Mouse (Mus musculus) limb, embryonic 14.5 days (tissue): ENCODE data around the gene Olfr361. TPM values are rescaled to one million over a fixed set of nuclear protein-coding genes. Genes with fewer than 3 reads are reported as not detected.
"Not testable (repeated sequence)": the region's sequence is repeated elsewhere in the genome, so short reads cannot be mapped to it uniquely, and the experiment has no call there.

Experiments used
- ATAC-seq: fragments of 200-750 bp; cut with Nextera tagmentation; 2 replicates; pipeline ENCODE4 v1.8.0; 2017; ENCODE audit warnings: low read depth, moderate number of reproducible peaks, moderate TSS enrichment; ENCODE audit not compliant: low FRiP score
- DNase-seq: peaks from one replicate; pipeline ENCODE4 v3.0.0-alpha.2; 2015; ENCODE audit warnings: low spot score
- H3K27ac ChIP-seq: fragments of 300-500 bp; sonication (generic); replicated peaks from 2 replicates; pipeline ENCODE4 v1.5.1; 2014; ENCODE audit warnings: low read depth, mild to moderate bottlenecking, low read length, moderate library complexity, mixed read lengths
- H3K27me3 ChIP-seq: fragments of 300-500 bp; sonication (generic); 2 replicates; pipeline ENCODE4 v1.6.1; 2014; ENCODE audit warnings: low read length, mixed read lengths; ENCODE audit not compliant: control insufficient read depth, insufficient read depth
- H3K36me3 ChIP-seq: fragments of 300-500 bp; sonication (generic); 2 replicates; pipeline ENCODE4 v1.6.1; 2014; ENCODE audit warnings: mild to moderate bottlenecking, low read length, moderate library complexity, mixed read lengths; ENCODE audit not compliant: control insufficient read depth, insufficient read depth
- H3K4me1 ChIP-seq: fragments of 300-500 bp; sonication (generic); 2 replicates; pipeline ENCODE4 v1.6.1; 2014; ENCODE audit warnings: antibody characterized with exemption, low read length, mixed read lengths; ENCODE audit not compliant: control insufficient read depth, insufficient read depth
- H3K4me2 ChIP-seq: fragments of 300-500 bp; sonication (generic); replicated peaks from 2 replicates; pipeline ENCODE4 v1.6.1; 2014; ENCODE audit warnings: low read depth, mild to moderate bottlenecking, low read length, moderate library complexity; ENCODE audit not compliant: severe bottlenecking
- H3K4me3 ChIP-seq: fragments of 300-500 bp; sonication (generic); replicated peaks from 2 replicates; pipeline ENCODE4 v1.5.1; 2014; ENCODE audit warnings: low read length
- H3K9ac ChIP-seq: fragments of 300-500 bp; sonication (generic); 2 replicates; pipeline ENCODE4 v1.6.1; 2014; ENCODE audit warnings: mild to moderate bottlenecking, low read depth, low read length, moderate library complexity; ENCODE audit not compliant: severe bottlenecking
- H3K9me3 ChIP-seq: fragments of 300-500 bp; sonication (generic); 2 replicates; pipeline ENCODE4 v1.6.1; 2016; ENCODE audit warnings: low read length; ENCODE audit not compliant: control insufficient read depth
- POLR2A ChIP-seq: fragments of 200-500 bp; IDR thresholded peaks from 2 replicates; pipeline ENCODE4 v1.8.0; 2012; ENCODE audit warnings: inconsistent platforms, mild to moderate bottlenecking, moderate library complexity, borderline replicate concordance; ENCODE audit not compliant: insufficient read depth, insufficient read length; ENCODE audit errors: extremely low read depth
- WGBS: fragments of 180-500 bp; shearing (Covaris S2); extraction: QIAGEN DNeasy Blood & Tissue Kit; methylation state at CpG from one replicate; pipeline ENCODE4 v1.1.7; 2014; 5-methylcytosine and 5-hydroxymethylcytosine counted together
- polyA plus RNA-seq, 2 experiments: library from polyadenylated mRNA; depleted of rRNA in 1 of 2; stranded (reverse) in 1 of 2; unstranded in 1 of 2; fragments of >200 nt; fragmentation: Nextera tagmentation in 1 of 2; extraction: Ambion mirVana in 1 of 2; gene quantifications; 2 replicates each; pipeline versions ENCODE4 v1.2.1 to v1.2.3; 2012 to 2014

Gene Olfr361
- polyA plus RNA-seq (2012; rRNA removed) (not detected in 2 replicates), polyA plus RNA-seq (2014; fragmentation: Nextera tagmentation; extraction: Ambion mirVana) (not detected in 2 replicates)

- WGBS, result 17% methylated on average over 1 of the region's 1 CpGs
- not testable (repeated sequence) for H3K36me3 ChIP-seq, DNase-seq, H3K27ac ChIP-seq, H3K9ac ChIP-seq, H3K4me2 ChIP-seq, ATAC-seq, H3K4me1 ChIP-seq, H3K27me3 ChIP-seq, H3K4me3 ChIP-seq, H3K9me3 ChIP-seq
These were observed at the start of gene Olfr361 for GRCm38 (mm10) chr2:37089190-37089589. Olfr361 (minus strand) TSS chr2:37089290.

DNA sequence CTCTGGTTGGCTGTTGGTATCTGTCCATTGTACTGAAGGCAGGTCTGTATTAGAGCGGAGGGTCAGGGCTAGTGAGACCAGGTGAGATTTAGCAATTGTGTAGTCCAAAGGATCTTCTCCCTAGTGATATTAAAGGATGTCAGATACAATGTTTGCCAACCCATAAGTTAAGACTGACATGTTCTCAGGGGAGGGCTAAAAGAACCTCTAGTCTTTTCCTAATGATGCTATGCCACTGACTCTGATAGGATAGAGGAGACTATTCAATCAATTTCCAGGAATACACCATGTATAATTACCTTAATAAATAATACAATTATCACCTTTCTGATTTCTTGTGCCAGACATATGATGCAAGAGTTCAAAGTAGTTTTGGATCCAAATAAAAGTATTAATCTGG lies 28.7 kb upstream of the Olfr361 start, which contains the start of gene Olfr362:
Gene Olfr362, minus strand, starts transcription at position 101 of the 400 bp plus-strand sequence.
- ATAC-seq, result no peak

DNA sequence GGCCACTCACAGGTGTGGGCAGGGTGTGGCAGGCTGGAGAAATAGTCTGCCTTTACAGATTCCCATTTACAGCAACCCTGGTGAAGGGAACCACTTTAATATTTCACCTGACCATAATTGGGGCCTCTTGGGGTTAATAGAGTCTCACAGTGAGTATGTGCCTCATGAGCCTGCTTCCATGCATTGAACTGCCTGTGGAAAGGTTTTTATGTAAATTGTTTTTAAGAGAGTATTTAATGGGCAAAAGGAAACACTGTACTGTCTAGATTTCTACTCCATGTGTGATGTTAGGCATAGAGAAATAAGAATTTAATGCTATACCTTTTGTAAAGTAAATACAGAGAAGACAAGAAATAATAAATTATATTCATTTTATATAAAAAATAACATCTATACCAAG lies 23.6 kb downstream of the Olfr361 start, which contains the start of gene Olfr360:
Gene Olfr360, plus strand, starts transcription at position 301 of the 400 bp plus-strand sequence.
- H3K36me3 ChIP-seq, result no peaks in the 10 kb centered on the region
- no peaks in the 10 kb centered on the region for H3K4me1 ChIP-seq
- no peaks in the 10 kb centered on the region for H3K27me3 ChIP-seq
- no peak for TF ChIP-seq POLR2A
- no peak within 1 kb of the TSS for H3K4me3 ChIP-seq
- no peak within 1 kb of the TSS for H3K4me2 ChIP-seq
- ATAC-seq (no peak), DNase-seq (no peak)
- no peaks in the 10 kb centered on the region for H3K9me3 ChIP-seq
- H3K9ac ChIP-seq, result no peak within 1 kb of the TSS
- no peak within 1 kb of the TSS for H3K27ac ChIP-seq

More for the DNA sequence above, 28.7 kb upstream of the Olfr361 start, which contains the start of gene Olfr362:
- Histone ChIP-seq H3K4me1 (no peaks in the 10 kb centered on the region), H3K36me3 (no peaks in the 10 kb centered on the region), H3K9me3 (peaks cover 4% of the 10 kb centered on the region; the same call in 1 of the 2 replicates), H3K4me2 (no peak within 1 kb of the TSS), H3K9ac (no peak within 1 kb of the TSS), H3K4me3 (no peak within 1 kb of the TSS), H3K27me3 (no peaks in the 10 kb centered on the region), H3K27ac (no peak within 1 kb of the TSS)
- 74% methylated on average over 1 of the region's 1 CpGs for WGBS
- no peak for DNase-seq
- no peak for TF ChIP-seq POLR2A

Other genes with a start within 250 kb of the Olfr361 start
- gene Olfr350, start 243.0 kb downstream of the Olfr361 start, polyA plus RNA-seq (2012; rRNA removed), result not detected in 2 replicates
- not detected in 2 replicates for gene Olfr350, start 243.0 kb downstream of the Olfr361 start, polyA plus RNA-seq (2014; fragmentation: Nextera tagmentation; extraction: Ambion mirVana)
- gene Olfr351, start 226.6 kb downstream of the Olfr361 start, polyA plus RNA-seq (2012; rRNA removed), result not detected in 2 replicates
- not detected in 2 replicates for gene Olfr351, start 226.6 kb downstream of the Olfr361 start, polyA plus RNA-seq (2014; fragmentation: Nextera tagmentation; extraction: Ambion mirVana)
- not detected in 2 replicates for gene Olfr352, start 220.8 kb downstream of the Olfr361 start, polyA plus RNA-seq (2012; rRNA removed)
- gene Olfr352, start 220.8 kb downstream of the Olfr361 start, polyA plus RNA-seq (2014; fragmentation: Nextera tagmentation; extraction: Ambion mirVana), result not detected in 2 replicates
- gene Olfr353, start 196.4 kb downstream of the Olfr361 start, polyA plus RNA-seq (2012; rRNA removed), result not detected in 2 replicates
- gene Olfr353, start 196.4 kb downstream of the Olfr361 start, polyA plus RNA-seq (2014; fragmentation: Nextera tagmentation; extraction: Ambion mirVana), result not detected in 2 replicates
- gene Olfr354, start 183.6 kb downstream of the Olfr361 start, polyA plus RNA-seq (2012; rRNA removed), result not detected in 2 replicates
- not detected in 2 replicates for gene Olfr354, start 183.6 kb downstream of the Olfr361 start, polyA plus RNA-seq (2014; fragmentation: Nextera tagmentation; extraction: Ambion mirVana)
- gene Olfr355, start 160.4 kb downstream of the Olfr361 start, polyA plus RNA-seq (2012; rRNA removed), result not detected in 2 replicates
- gene Olfr355, start 160.4 kb downstream of the Olfr361 start, polyA plus RNA-seq (2014; fragmentation: Nextera tagmentation; extraction: Ambion mirVana), result not detected in 2 replicates
- gene Olfr356, start 152.2 kb downstream of the Olfr361 start, polyA plus RNA-seq (2012; rRNA removed), result not detected in 2 replicates
- gene Olfr356, start 152.2 kb downstream of the Olfr361 start, polyA plus RNA-seq (2014; fragmentation: Nextera tagmentation; extraction: Ambion mirVana), result not detected in 2 replicates
- not detected in 2 replicates for gene Olfr357, start 95.5 kb downstream of the Olfr361 start, polyA plus RNA-seq (2012; rRNA removed)
- gene Olfr357, start 95.5 kb downstream of the Olfr361 start, polyA plus RNA-seq (2014; fragmentation: Nextera tagmentation; extraction: Ambion mirVana), result not detected in 2 replicates
- gene Olfr358, start 80.0 kb downstream of the Olfr361 start, polyA plus RNA-seq (2012; rRNA removed), result not detected in 2 replicates
- gene Olfr358, start 80.0 kb downstream of the Olfr361 start, polyA plus RNA-seq (2014; fragmentation: Nextera tagmentation; extraction: Ambion mirVana), result not detected in 2 replicates
- gene Olfr360, start 23.5 kb downstream of the Olfr361 start, polyA plus RNA-seq (2012; rRNA removed), result not detected in 2 replicates
- gene Olfr360, start 23.5 kb downstream of the Olfr361 start, polyA plus RNA-seq (2014; fragmentation: Nextera tagmentation; extraction: Ambion mirVana), result not detected in 2 replicates
- gene Olfr362, start 28.6 kb upstream of the Olfr361 start, polyA plus RNA-seq (2012; rRNA removed), result not detected in 2 replicates
- not detected in 2 replicates for gene Olfr362, start 28.6 kb upstream of the Olfr361 start, polyA plus RNA-seq (2014; fragmentation: Nextera tagmentation; extraction: Ambion mirVana)
- not detected in 2 replicates for gene Olfr364-ps1, start 50.0 kb upstream of the Olfr361 start, polyA plus RNA-seq (2012; rRNA removed)
- gene Olfr364-ps1, start 50.0 kb upstream of the Olfr361 start, polyA plus RNA-seq (2014; fragmentation: Nextera tagmentation; extraction: Ambion mirVana), result not detected in 2 replicates
- gene Olfr365, start 98.9 kb upstream of the Olfr361 start, polyA plus RNA-seq (2012; rRNA removed), result not detected in 2 replicates
- not detected in 2 replicates for gene Olfr365, start 98.9 kb upstream of the Olfr361 start, polyA plus RNA-seq (2014; fragmentation: Nextera tagmentation; extraction: Ambion mirVana)
- not detected in 2 replicates for gene Olfr366, start 122.3 kb upstream of the Olfr361 start, polyA plus RNA-seq (2012; rRNA removed)
- gene Olfr366, start 122.3 kb upstream of the Olfr361 start, polyA plus RNA-seq (2014; fragmentation: Nextera tagmentation; extraction: Ambion mirVana), result not detected in 2 replicates
- gene Olfr368, start 237.2 kb upstream of the Olfr361 start, polyA plus RNA-seq (2012; rRNA removed), result not detected in 2 replicates
- not detected in 2 replicates for gene Olfr368, start 237.2 kb upstream of the Olfr361 start, polyA plus RNA-seq (2014; fragmentation: Nextera tagmentation; extraction: Ambion mirVana)